Mouse (Mus musculus) c-Kit-positive CD71-positive TER-119-positive erythroid progenitor cells, embryonic 14.5 days (primary cell): ENCODE measurements around the gene Bnip2.
"Not testable (repeated sequence)": the region's sequence is repeated elsewhere in the genome, so short reads cannot be mapped to it uniquely, and the experiment has no call there.

Experiments
- DNase-seq: peaks from one replicate; pipeline ENCODE4 v3.0.0-alpha.2; 2013; ENCODE audit warnings: low spot score

Bnip2 gene

GRCm38 (mm10) chr9:70011537-70012407 is 22.5 kb downstream of the Bnip2 start:
- DNase-seq = no peak

- peak; percentile 90 for DNase-seq
These were observed 23.2 kb downstream of the Bnip2 start, which contains the start of gene Gtf2a2 for GRCm38 (mm10) chr9:70012408-70012901. Gtf2a2 (plus strand) TSS chr9:70012550.

GRCm38 (mm10) chr9:70015632-70016031 is 26.4 kb downstream of the Bnip2 start:
- DNase-seq = no peak

- no peak for DNase-seq
These were observed 29.6 kb downstream of the Bnip2 start for GRCm38 (mm10) chr9:70018879-70019278.

GRCm38 (mm10) chr9:70021610-70022009 is 32.3 kb downstream of the Bnip2 start:
- no peak for DNase-seq

GRCm38 (mm10) chr9:70022083-70022482 is 32.8 kb downstream of the Bnip2 start:
- DNase-seq = no peak

GRCm38 (mm10) chr9:70023615-70024014 is 34.3 kb downstream of the Bnip2 start:
- DNase-seq = not testable (repeated sequence)

- no peak for DNase-seq
These were observed 35.4 kb downstream of the Bnip2 start for GRCm38 (mm10) chr9:70024648-70025047.

- no peak for DNase-seq
These were observed 36.2 kb downstream of the Bnip2 start for GRCm38 (mm10) chr9:70025365-70026012.

GRCm38 (mm10) chr9:70032167-70032566 is 42.9 kb downstream of the Bnip2 start:
- no peak for DNase-seq

- DNase-seq = no peak
These were observed 43.8 kb downstream of the Bnip2 start for GRCm38 (mm10) chr9:70033056-70033455.

- no peak for DNase-seq
These were observed 45.4 kb downstream of the Bnip2 start for GRCm38 (mm10) chr9:70034702-70035101.

- no peak for DNase-seq
These were observed 47.4 kb downstream of the Bnip2 start for GRCm38 (mm10) chr9:70036646-70037045.

- no peak for DNase-seq
These were observed 48.7 kb downstream of the Bnip2 start, which contains the start of gene Gcnt3 for GRCm38 (mm10) chr9:70037988-70038387. Gcnt3 (minus strand) TSS chr9:70038088.

GRCm38 (mm10) chr9:70039597-70040385 is 50.5 kb downstream of the Bnip2 start:
- DNase-seq = no peak

- DNase-seq = no peak
These were observed 51.3 kb downstream of the Bnip2 start for GRCm38 (mm10) chr9:70040570-70040969.

GRCm38 (mm10) chr9:70042137-70042536 is 52.9 kb downstream of the Bnip2 start:
- no peak for DNase-seq

- DNase-seq = no peak
These were observed 53.7 kb downstream of the Bnip2 start for GRCm38 (mm10) chr9:70042935-70043334.

- no peak for DNase-seq
These were observed 55.6 kb downstream of the Bnip2 start for GRCm38 (mm10) chr9:70044865-70045264.

GRCm38 (mm10) chr9:70046255-70046654 is 57.0 kb downstream of the Bnip2 start:
- peak; percentile 48 for DNase-seq

GRCm38 (mm10) chr9:70047839-70048238 is 58.6 kb downstream of the Bnip2 start:
- no peak for DNase-seq

- DNase-seq = no peak
These were observed 59.0 kb downstream of the Bnip2 start for GRCm38 (mm10) chr9:70048280-70048679.
